Mouse (Mus musculus): ENCODE results near the gene Vash1.

GRCm38 (mm10) chr12:86700927-86701310 is 22.4 kb downstream of the Vash1 start:
- TF ChIP-seq POLR2A (IDR thresholded peaks at IDR 0.05; ENCODE audit: extremely low read depth, insufficient read depth, low read length) (no peak), CTCF (IDR thresholded peaks at IDR 0.05; ENCODE audit: extremely low read depth, insufficient read depth, low read length) (no peak)
